Mouse (Mus musculus) embryo, embryonic 11 days (tissue): ENCODE data around the gene Rbp2.
A peak's percentile ranks its signal among the peaks of the same experiment; 100 is the strongest.

Source experiments
- DNase-seq: peaks from one replicate; pipeline ENCODE4 v3.0.0-alpha.2; 2015

Rbp2 gene

GRCm38 (mm10) chr9:98485815-98486214 is at the start of gene Rbp2:
TSS of gene Rbp2 (plus strand) at chr9:98486115.
- no peak for DNase-seq

- no peak for DNase-seq
Observed at GRCm38 (mm10) chr9:98437819-98438218, 48.1 kb upstream of the Rbp2 start.

GRCm38 (mm10) chr9:98439091-98439490 is 46.8 kb upstream of the Rbp2 start:
- DNase-seq = no peak

GRCm38 (mm10) chr9:98442638-98443037 is 43.3 kb upstream of the Rbp2 start:
- DNase-seq = peak; percentile 59

- DNase-seq = no peak
Observed at GRCm38 (mm10) chr9:98445359-98446149, 40.4 kb upstream of the Rbp2 start.

- DNase-seq = no peak
Observed at GRCm38 (mm10) chr9:98450976-98451375, 34.9 kb upstream of the Rbp2 start.

- DNase-seq = no peak
Observed at GRCm38 (mm10) chr9:98466709-98467108, 19.2 kb upstream of the Rbp2 start.

GRCm38 (mm10) chr9:98480172-98480749 is 5.7 kb upstream of the Rbp2 start:
- no peak for DNase-seq

GRCm38 (mm10) chr9:98482256-98482655 is 3.7 kb upstream of the Rbp2 start:
- DNase-seq = no peak

GRCm38 (mm10) chr9:98485020-98485419 is 895 bp upstream of the Rbp2 start:
- DNase-seq = no peak

- no peak for DNase-seq
Observed at GRCm38 (mm10) chr9:98487273-98487672, 1.4 kb downstream of the Rbp2 start.

- no peak for DNase-seq
Observed at GRCm38 (mm10) chr9:98489532-98489931, 3.6 kb downstream of the Rbp2 start.

GRCm38 (mm10) chr9:98490128-98490527 is 4.2 kb downstream of the Rbp2 start:
- no peak for DNase-seq

- no peak for DNase-seq
Observed at GRCm38 (mm10) chr9:98491071-98491470, 5.2 kb downstream of the Rbp2 start.

GRCm38 (mm10) chr9:98492212-98492611 is 6.3 kb downstream of the Rbp2 start:
- DNase-seq = no peak

- no peak for DNase-seq
Observed at GRCm38 (mm10) chr9:98492821-98493220, 6.9 kb downstream of the Rbp2 start.

- DNase-seq = peak; percentile 68
Observed at GRCm38 (mm10) chr9:98497157-98497556, 11.2 kb downstream of the Rbp2 start.

GRCm38 (mm10) chr9:98497990-98498389 is 12.1 kb downstream of the Rbp2 start:
- DNase-seq = no peak

GRCm38 (mm10) chr9:98498717-98499268 is 12.9 kb downstream of the Rbp2 start:
- DNase-seq = no peak

GRCm38 (mm10) chr9:98499601-98500000 is 13.7 kb downstream of the Rbp2 start:
- DNase-seq = no peak

- no peak for DNase-seq
Observed at GRCm38 (mm10) chr9:98507480-98507879, 21.6 kb downstream of the Rbp2 start.

GRCm38 (mm10) chr9:98510363-98511055 is 24.6 kb downstream of the Rbp2 start:
- no peak for DNase-seq

GRCm38 (mm10) chr9:98523872-98524271 is 38.0 kb downstream of the Rbp2 start:
- no peak for DNase-seq
